Mouse (Mus musculus) embryo, embryonic 11.5 days (tissue): Measurements from ENCODE around the gene Carmil1.

Experiments used
- DNase-seq: peaks from one replicate; pipeline ENCODE4 v3.0.0-alpha.2; 2012; ENCODE audit warnings: low read depth, low spot score

Gene Carmil1

DNA sequence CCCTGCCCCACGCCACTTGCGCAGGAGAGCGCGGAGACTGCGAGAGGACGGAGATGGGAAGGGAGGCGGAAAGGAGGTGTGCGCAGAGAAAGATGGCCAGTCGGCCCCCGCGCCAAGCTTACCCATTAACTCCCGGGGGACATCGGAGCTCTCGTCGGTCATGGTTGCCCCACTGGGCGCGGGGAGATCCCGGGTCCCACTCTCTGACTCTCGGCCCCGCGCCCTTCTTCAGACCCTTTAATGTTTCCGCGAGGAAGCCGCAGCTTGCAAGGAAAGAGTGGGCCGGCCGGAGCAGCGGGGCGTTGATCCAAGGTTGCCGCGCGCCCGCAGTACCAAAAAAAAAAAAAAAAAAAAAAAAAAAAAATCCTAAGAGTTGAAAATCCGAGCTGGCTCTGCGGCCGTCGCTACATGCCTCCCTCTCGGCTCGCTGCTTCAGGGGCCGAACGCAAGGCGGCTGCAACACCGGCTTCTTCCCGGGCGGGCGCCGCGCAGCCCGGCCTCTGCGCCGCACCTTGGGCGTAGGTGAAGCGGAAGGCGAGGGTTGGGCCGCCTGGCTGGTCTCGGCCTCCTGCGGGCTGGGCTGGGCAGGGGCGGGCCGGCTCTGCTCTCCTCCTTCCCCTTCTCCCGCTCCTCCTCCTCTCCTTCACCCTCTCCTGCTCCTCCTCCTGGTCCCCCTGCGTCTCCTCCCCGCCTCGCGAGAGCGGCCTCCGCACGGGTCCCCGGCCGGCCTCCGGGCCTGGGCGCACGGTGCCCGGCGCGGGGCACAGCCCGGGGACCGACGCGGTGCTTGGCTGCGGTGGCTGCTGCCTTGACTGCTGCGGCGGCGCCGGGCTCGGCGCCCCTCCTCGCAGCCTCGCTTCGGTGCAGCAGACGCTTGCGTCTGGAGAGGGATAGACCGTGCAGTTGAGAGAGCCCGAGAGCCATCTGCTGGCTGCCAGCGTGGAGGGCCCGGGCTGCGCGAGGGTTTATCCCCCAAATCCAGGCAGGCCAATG is at the start of gene Carmil1:
TSS of gene Carmil1 (minus strand) at position 357 of the 993 bp plus-strand sequence.
- DNase-seq, result peak; percentile 72

DNA sequence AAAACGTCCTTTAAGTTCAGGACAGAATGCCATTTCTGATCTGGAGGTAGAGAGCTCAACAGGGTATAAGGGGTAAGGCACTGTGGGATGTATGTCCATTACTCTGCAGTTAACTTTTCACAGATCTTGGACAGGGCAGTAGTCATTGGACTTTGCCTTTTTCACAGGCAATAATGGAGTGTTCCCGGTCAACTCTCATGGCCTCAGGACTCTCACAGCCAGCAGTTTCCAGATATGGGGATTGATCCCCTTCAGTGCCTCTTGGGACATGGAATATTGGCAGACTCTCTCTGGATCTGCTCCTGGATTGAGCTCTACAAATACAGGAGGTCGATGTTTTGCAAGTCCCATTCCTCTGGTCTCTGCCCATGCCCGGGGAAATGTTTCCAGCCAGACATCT is 49.5 kb upstream of the Carmil1 start:
- DNase-seq, result no peak

DNA sequence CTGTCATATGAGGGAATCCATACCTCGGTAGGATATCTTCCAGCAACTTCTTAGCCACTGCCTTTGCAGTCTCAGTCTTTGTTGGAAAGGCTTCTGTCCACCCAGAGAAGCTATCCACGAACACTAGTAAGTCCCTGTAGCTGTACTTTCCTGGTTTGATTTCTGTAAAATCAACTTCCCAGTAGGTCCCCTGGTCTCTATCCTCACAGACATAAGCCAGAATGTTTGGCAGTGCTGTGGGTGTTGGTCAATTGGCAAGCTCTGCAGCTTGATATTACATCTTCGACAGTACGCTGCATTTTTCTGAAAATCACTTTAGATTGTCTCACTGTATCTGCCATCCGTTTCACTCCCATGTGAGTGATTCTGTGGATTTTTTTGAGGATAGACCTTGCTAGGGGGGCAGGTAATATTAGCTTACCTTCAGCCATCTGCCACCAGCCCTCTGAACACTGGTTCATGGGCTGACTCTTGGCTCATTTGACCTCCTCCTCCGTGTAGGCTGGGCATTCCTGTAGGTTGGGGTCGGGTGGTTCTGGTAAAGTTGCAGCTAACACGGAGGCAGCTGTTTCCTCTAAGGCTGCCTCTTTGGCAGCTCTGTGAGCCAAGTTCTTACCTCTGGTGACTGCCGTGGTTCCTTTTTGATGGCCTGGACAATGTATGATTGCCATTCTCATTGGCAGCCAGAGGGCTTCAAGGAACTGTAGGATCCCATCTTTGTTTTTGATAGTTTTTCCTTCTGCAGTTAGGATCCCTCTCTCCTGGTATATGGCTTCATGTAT is 47.6 kb upstream of the Carmil1 start:
- no peak for DNase-seq

DNA sequence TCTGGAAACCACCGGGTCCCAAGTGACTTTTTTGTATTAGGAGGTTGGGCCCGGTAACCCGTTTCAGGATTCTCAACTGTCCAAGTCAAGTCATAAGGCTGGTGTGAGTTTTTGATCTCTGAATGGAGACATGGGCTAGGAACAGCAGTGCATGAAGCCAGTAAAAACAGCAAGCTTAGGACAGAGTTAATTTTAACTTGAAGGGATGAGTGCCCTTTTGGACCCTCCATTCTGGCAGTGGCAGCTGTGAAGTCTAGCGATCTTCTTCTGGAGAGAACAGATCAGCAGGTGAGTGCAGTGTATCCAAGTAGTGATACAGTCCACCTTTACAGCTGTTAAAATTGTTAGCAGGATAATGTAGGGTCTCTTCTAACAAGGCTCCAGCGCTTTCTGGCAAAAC is 46.6 kb upstream of the Carmil1 start, which contains the start of gene Cmah:
TSS of gene Cmah (plus strand) at position 204 of the 400 bp plus-strand sequence.
- no peak for DNase-seq

DNA sequence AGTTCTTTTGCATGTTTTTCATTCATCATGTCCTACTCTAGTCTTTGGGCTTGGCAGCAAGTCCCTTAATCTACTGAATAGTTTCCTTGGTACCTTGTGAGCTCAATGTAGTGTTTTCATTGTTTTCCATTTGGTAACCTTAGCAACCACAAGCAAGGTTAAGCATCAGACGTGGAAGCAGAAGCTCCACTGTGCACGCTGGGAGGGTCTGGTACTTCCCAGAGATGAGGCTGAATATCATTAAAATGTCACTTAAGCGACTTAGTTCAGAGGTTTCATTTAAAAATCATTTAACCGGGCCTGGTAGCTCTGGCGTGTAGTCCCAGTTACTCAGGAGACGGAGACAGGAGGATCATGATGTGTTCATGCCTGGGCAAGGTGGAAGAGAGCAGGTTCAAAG is 40.7 kb upstream of the Carmil1 start:
- DNase-seq, result no peak

DNA sequence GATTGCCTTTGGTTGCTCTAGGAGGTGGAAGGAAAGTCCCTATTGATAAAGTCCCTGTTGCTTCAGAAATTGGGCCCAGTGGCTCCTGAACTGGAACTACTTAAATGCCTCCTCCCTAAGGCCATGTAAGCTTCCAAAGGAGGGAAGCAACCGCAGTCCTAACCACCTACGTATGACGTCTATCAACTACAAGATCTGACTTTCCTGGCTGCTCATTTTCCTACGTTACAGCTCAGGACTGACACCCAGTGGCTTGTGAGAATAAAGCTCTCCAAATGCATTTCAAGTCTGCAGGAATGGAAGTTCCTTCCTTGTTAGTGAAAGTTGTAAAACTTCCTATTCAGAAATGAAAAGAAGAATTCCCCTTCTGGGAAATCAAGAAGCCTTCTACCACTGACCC is 38.0 kb upstream of the Carmil1 start:
- peak; percentile 31 for DNase-seq

DNA sequence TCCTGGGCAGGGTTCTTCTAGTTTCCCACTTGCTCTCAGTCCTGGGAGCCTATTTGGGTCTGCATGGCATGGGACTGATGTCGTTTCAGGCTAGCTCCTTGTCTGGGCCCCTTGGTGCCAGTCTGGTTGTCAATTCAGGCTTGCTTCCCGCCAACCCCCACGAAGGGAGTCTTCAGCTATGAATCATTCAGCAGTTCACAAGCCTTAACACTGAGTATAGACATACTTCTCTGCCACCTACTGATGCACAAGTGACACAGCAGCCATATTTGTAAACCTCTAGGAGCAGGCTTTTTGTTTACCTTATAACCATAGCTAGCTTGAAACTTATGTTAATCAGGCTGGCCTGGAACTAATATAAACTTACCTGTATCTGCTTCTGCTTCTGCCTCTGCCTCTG is 36.0 kb upstream of the Carmil1 start:
- DNase-seq, result no peak

DNA sequence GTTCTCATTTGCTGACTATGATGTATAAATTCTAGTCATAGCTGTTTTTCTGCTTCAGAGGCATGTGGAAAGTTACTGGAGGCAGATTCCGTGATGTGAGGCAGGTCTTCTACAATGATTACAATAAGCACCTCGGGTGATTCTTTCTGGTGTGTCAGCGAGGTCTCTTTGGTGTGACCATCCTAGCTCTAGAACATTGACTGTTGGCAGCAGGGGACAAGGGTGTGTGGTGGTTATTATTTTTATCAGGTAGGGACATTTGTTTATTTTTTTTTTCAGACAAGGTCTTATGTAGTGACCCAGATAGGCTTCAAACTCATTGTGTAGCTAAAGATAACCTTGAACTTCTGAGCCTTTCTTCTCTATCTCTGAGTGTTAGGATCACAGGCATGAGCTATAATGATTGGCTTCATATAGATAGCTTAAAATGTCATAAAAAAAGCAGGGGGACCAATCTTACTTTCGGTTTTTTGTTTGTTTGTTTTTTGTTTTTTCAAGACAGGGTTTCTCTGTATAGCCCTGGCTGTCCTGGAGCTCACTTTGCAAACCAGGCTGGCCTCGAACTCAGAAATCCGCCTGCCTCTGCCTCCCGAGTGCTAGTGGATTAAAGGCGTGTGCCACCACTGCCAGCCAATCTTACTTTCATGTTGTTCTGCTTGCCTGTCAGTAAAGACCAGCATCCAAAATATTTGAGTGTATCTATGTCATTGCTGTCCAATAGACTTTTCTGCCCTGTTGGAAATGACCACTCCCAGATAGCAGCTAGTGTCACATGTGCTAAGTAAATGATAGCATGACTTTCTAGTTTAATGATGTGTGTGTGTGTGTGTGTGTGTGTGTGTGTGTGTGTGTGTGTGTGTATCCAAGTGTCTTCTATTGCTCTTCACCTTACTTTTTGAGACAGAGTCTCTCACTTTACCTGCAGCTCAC is 30.7 kb upstream of the Carmil1 start:
- no peak for DNase-seq

DNA sequence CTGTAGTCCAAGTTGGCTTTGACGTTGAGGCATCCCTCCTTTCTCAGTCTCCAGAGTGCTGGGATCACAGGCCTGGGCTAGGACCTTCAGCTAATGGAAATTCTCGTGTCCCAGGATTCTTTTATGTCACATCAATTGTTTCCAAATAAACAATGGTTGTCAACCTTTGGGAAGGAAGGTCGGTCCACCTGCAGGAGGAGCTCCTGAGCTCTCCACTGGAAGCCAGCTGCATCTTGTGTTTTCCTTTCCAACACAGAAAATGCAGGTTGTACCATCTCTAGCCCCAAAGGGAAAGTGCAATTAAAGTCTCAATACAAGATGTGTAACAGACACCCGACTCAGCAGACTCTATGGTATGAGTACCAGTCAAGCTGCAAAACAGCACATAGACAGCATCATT is 25.7 kb upstream of the Carmil1 start:
- no peak for DNase-seq

DNA sequence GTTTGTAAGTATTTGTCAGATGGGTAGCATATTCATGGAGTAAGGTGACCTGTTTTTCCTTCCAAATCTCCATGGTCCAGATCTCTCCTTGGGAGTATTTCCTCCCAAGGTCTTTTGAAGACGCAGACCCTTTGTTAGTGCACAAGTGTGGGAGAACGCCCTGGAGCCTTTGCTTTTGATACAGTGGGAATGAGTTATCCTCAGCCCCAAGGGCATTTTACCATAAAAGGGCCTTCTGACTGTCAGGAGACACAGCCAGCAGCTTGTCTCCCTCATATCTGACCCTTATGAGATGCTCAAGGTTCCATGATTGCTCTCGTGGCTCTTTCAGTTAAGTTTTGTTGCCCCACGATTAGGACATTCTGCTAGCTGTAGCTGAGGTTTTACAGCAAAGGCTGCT is 24.9 kb upstream of the Carmil1 start:
- DNase-seq, result no peak

DNA sequence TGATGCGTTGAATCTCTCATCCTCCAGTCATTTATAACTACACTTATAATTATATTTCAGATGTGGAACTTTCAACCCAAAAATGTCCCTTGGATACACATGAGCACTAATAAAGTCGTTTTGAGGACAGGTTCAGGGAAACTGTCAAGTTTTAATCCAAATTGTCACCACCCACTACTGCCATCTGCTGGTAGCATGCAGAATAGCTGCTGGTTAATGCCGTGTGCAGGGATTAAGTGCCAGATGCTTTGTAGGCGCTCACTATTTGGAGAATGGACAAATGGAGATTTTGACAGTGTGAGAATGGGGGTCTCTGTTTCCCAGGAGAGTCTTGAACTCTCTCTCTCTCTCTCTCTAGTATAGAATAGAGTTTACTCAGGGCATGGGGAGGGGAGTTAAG is 16.7 kb upstream of the Carmil1 start:
- DNase-seq, result peak; percentile 50

DNA sequence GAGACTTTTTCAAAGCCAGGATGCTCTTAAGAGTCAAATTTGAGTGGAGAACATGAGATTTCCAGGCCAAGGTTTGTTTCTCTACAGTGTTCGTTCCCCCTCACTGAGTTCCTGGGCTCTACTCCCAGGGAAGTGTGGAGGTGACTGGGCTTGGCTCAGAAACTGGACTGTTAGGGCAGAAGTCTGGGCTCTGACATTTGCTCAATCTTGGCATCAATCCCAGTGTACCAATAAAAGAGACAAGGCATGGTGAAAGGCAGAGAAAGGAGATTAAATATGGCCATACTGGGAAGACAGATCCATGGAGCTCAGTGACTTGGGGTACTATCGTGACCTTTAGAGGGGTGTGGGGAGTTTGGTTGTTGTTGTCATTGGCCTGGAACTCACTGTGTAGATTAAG is 6.8 kb upstream of the Carmil1 start:
- no peak for DNase-seq

DNA sequence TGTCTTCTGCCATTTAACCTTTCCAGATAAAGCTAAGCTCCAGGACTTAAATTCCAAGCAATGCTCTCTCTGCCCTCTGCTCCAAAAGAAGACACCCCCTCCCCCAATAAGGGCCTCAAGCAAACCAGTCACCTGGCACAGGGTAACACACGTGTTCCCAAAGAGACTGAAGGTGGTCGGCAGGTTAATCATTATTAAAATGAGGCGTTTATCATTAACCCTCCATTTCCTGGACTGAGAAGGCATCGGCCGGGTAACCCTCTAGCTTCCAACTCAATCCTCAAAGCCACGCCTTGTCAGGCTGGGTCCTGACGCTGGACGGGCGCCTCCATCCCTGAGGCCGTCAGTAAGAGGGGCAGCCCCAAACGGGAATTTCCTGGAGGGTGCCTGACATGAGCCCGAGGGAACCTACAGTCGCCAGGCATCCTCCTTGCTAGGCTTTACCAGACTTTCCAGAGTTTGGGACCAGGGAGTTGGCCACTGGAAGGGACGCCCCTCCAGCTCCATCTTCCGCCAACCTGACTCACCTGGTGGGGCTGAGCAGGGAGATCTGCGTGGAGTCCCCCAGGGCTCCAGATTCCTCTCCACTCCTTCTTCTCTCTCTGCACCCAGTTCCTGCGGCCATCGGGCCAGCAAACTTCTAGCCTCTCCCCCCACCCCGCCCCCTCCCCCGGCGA is 695 bp downstream of the Carmil1 start:
- DNase-seq, result peak; percentile 17

DNA sequence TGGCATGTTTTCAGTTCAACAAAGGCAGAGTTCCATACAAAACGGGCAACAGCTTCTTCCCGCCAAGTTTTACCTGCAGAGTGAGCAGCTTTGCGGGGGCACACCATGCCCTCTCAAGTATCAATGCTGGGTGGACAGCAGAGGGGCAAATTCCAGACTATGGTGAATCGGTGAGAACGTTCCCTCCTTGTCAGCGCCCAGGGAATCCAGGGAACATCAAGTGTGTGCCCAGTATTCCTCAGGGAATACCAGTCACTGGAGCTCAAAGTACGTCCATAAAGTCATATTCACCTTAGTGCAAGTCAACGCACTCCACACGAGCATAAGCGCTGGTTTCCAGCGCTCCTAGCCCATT is 1.2 kb downstream of the Carmil1 start:
- DNase-seq, result no peak

DNA sequence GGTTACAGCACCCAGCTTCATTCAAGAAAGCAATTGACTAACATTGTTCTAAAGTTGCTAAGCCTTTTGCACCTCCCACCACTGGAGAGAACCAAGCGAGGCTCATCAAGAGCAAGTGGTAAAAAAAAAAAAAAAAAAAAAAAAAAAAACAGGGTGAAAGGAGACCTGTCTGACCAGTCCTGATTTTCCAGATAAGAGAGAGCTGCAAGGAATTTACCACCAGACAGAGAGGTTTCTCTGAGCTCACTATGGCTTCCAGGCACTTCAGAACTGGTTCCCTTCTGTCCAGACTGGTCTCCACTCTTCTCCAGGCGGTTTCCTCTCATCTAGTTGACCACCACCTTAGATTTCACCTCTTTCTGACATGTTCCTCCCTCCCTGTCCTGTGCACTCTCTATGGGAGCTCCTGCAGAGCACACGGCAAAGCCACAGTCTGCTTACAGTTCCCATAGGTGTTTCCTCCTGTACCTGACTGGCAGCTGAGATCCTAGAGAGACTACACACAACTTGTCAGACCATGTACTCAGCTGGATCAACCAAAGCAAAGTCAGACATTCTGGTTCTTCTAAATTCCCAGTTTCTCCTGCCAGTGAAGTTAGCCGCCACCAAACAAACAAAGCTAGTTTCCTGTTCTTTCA is 7.7 kb downstream of the Carmil1 start:
- DNase-seq, result no peak

DNA sequence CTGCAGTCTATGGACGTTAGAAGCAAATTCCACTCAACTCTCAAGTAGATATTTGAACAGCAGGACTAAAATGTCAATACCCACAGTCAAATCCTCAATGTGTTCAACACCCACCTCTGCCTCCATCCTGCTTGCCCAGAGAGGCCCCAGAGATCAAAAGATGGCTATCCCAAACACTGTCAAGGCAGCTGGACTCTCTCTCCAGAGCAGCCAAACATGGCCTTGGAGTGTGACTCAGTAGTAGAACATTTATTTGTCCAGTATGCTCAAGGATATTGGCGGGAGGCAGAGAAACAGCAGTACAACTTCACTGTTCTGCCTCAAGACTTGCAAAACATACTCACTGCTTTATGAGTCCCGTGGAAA is 11.5 kb downstream of the Carmil1 start:
- DNase-seq, result no peak

DNA sequence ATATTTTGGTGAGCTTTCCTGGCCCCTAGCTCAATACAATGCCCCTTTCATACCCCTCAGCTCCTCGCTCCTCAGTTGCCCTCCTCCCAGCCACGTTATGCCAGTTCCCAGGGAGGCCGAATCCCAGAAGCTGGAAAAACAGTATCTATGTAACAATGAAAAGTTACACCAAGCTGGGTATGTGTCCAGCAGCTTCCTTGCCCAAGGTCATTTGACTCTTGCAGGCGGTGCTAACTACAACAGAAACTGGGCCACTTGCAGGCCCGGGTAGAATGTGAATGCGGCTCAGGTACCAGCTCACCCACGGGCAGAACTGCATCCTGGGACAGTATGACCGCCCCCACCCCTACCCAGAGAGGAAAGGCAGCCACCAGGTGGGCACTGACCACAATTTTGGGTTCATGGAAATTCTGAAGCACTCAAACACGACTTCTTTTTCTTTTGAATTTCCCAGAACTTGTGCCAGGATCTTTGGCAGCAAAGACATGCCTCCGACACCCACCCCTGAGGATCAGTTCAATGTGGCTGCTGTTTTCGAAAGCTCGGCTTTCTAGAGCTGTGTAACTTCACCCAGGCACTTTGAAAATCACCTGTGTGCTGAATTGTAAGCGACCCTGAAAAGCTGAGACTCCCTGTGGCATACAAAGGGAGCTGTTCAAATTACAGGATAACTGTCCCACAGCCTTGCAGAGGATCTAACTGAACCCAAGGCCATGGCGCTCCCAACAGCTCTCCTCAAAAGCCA is 12.1 kb downstream of the Carmil1 start:
- no peak for DNase-seq

DNA sequence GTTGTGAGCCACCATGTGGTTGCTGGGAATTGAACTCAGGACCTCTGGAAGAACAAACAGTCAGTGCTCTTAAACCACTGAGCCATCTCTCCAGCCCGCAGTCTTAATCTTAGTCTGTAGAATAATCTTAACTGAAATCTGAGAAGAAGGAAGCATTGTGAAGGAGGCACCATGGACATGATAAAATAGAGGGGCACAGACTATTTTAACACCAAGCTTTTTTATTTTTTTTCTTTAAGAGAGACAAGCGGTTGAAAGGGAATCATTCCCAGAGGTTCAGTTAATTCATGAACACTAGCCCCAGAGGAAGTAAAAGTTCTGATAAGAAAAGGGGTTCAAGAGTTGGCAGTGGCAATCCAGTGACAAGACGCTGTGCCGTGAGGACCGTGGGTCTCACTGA is 15.8 kb downstream of the Carmil1 start:
- no peak for DNase-seq

DNA sequence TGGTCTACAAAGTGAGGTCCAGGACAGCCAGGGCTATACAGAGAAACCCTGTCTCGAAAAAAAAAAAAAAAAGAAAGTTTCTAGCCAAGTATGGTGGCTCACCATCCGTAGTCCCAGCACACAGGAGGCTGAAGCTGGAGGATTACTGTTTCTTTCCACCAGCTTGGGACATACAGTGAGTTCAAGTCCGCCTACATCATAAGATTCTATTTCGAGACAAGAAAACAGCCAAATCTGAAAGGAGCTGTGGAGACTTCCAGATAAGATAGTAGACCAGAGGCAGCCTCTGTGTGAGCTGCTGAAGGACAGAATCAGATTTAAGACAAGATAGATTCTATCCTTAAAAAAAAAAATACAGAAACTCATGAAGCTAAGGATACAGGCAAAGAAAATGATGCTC is 17.0 kb downstream of the Carmil1 start:
- DNase-seq, result no peak
